Mouse (Mus musculus): ENCODE results near the gene Exoc4. TPM values are rescaled to one million over a fixed set of nuclear protein-coding genes. Genes with fewer than 3 reads are reported as not detected.
A peak's percentile ranks its signal among the peaks of the same experiment; 100 is the strongest.

Gene Exoc4
- polyA plus RNA-seq, 1 experiment from 2014 or later, result 70.0 TPM

DNA sequence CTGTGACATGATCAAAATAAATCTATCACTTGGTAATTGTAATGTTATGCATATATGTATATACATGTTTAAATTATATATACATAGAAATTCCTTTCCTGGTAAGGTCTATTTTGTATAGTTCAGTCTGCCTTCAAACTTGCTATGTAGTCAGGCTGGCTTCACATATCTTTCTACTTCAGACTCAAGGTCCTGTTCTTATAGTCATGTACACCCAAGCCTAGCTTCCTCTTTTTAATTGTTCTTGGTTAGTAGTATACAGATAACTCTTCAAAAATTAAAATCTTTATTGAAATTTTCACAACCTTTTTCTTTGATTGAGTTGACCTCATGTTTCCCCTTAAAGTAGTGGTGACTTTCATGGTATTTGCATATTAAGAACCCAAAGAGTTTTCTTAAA, 176.1 kb downstream of the Exoc4 start:
- no peak for ATAC-seq
- no peak overlapping the region for H3K27ac ChIP-seq (ENCODE audit: low read length)
- no peaks in the 10 kb centered on the region for H3K27me3 ChIP-seq (replicated peaks; ENCODE audit: control insufficient read depth, insufficient read depth, low read length)
- H3K4me3 ChIP-seq (replicated peaks; ENCODE audit: low read length), result no peak overlapping the region
- no peak overlapping the region for H3K4me2 ChIP-seq (ENCODE audit: low read length)
- H3K9me3 ChIP-seq (ENCODE audit: control insufficient read depth, low read length), result no peaks in the 10 kb centered on the region
- no peaks in the 10 kb centered on the region for H3K36me3 ChIP-seq (ENCODE audit: control insufficient read depth, insufficient read depth)
- H3K9ac ChIP-seq (replicated peaks; ENCODE audit: low read depth, low read length), result no peak overlapping the region
- no peaks in the 10 kb centered on the region; the same call in 1 of the 2 replicates for H3K4me1 ChIP-seq (replicated peaks; ENCODE audit: control insufficient read depth, insufficient read depth, low read length)

DNA sequence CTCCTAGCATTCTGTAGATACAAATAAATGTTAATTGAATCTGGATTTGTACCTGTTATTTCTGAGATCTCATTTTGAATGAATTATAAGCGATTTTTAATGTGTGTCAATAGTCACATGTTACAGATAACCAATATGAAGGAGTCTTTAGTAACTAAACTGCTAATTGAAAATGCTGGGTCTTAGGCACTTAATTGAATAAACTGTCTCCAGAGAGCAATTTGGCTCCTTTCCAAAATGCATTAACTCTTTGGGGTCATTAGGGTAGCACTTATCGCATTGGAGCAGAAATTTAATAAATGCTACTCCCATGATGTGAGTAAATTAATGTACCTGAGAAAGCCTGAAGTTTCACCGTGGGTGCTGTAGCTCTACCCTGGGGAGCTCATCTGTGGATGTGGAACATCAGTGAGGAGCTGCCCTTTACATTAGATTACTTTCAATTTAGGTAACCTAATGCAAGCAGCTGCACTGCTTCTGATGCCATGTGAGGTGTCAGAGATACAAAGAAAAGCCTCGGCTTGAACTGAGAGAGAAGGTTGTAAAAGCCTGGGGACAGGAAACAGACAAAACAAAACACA, 182.4 kb downstream of the Exoc4 start:
- Histone ChIP-seq H3K27ac (ENCODE audit: low read length) (no peak overlapping the region; the same call in 1 of the 2 replicates), H3K4me2 (ENCODE audit: low read length) (no peak overlapping the region)
- WGBS, result 17% methylated on average over 4 of the region's 4 CpGs

GRCm38 (mm10) chr6:33440508-33440907, 191.6 kb downstream of the Exoc4 start:
- Histone ChIP-seq H3K36me3 (ENCODE audit: control insufficient read depth, insufficient read depth) (0 out of 2 replicates have a peak, but pooled peaks cover 3% of the 10 kb centered on the region), H3K9ac (replicated peaks; ENCODE audit: low read depth, low read length) (no peak overlapping the region), H3K4me2 (ENCODE audit: low read length) (no peak overlapping the region), H3K9me3 (ENCODE audit: control insufficient read depth, low read length) (no peaks in the 10 kb centered on the region), H3K27me3 (replicated peaks; ENCODE audit: control insufficient read depth, insufficient read depth, low read length) (no peaks in the 10 kb centered on the region), H3K4me3 (replicated peaks; ENCODE audit: low read length) (no peak overlapping the region), H3K27ac (ENCODE audit: low read length) (no peak overlapping the region), H3K4me1 (replicated peaks; ENCODE audit: control insufficient read depth, insufficient read depth, low read length) (no peaks in the 10 kb centered on the region)
- WGBS, result 24% methylated on average over 1 of the region's 1 CpGs
- no peak for ATAC-seq

More for the DNA sequence above, 182.4 kb downstream of the Exoc4 start:
- Histone ChIP-seq H3K36me3 (ENCODE audit: control insufficient read depth, insufficient read depth) (no peaks in the 10 kb centered on the region), H3K4me1 (replicated peaks; ENCODE audit: control insufficient read depth, insufficient read depth, low read length) (peaks cover 6% of the 10 kb centered on the region), H3K9me3 (ENCODE audit: control insufficient read depth, low read length) (no peaks in the 10 kb centered on the region), H3K27me3 (replicated peaks; ENCODE audit: control insufficient read depth, insufficient read depth, low read length) (no peaks in the 10 kb centered on the region), H3K4me3 (replicated peaks; ENCODE audit: low read length) (no peak overlapping the region), H3K9ac (replicated peaks; ENCODE audit: low read depth, low read length) (no peak overlapping the region)
- no peak for ATAC-seq

GRCm38 (mm10) chr6:33453810-33454209, 204.9 kb downstream of the Exoc4 start:
- Histone ChIP-seq H3K4me2 (ENCODE audit: low read length) (no peak overlapping the region), H3K4me1 (replicated peaks; ENCODE audit: control insufficient read depth, insufficient read depth, low read length) (peaks cover 21% of the 10 kb centered on the region), H3K9ac (replicated peaks; ENCODE audit: low read depth, low read length) (no peak overlapping the region), H3K9me3 (ENCODE audit: control insufficient read depth, low read length) (no peaks in the 10 kb centered on the region), H3K27me3 (replicated peaks; ENCODE audit: control insufficient read depth, insufficient read depth, low read length) (no peaks in the 10 kb centered on the region), H3K27ac (ENCODE audit: low read length) (peak overlapping the region; percentile 78; the same call in 1 of the 2 replicates), H3K4me3 (replicated peaks; ENCODE audit: low read length) (no peak overlapping the region), H3K36me3 (ENCODE audit: control insufficient read depth, insufficient read depth) (no peaks in the 10 kb centered on the region)
- 64% methylated on average over 2 of the region's 2 CpGs for WGBS
- no peak for ATAC-seq

DNA sequence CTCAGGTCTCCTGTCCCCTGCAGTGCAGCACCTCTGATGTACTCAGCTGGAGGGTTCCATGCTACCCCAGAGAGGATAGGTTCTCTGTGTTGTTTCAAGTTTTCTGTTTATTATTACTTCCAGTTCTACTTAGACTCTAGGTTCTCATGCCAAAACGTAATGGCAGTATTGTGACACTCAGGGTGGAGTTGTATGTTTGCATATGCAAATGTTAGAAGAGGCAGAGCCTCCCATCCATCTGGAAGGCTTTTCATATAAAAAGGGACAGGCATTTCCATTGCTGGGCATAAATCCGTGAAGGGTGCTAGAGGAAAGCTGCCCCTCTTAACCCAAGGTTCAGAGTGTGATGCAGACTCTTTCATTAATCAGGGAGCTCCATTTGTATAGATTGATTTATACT, 205.5 kb downstream of the Exoc4 start:
- H3K9me3 ChIP-seq (ENCODE audit: control insufficient read depth, low read length), result no peaks in the 10 kb centered on the region
- H3K27ac ChIP-seq (ENCODE audit: low read length), result peak overlapping the region; percentile 78
- WGBS, result 19% methylated on average over 2 of the region's 2 CpGs
- H3K36me3 ChIP-seq (ENCODE audit: control insufficient read depth, insufficient read depth), result no peaks in the 10 kb centered on the region
- ATAC-seq, result peak; percentile 72
- peaks cover 21% of the 10 kb centered on the region for H3K4me1 ChIP-seq (replicated peaks; ENCODE audit: control insufficient read depth, insufficient read depth, low read length)
- no peak overlapping the region for H3K9ac ChIP-seq (replicated peaks; ENCODE audit: low read depth, low read length)
- H3K4me3 ChIP-seq (replicated peaks; ENCODE audit: low read length), result no peak overlapping the region
- no peak overlapping the region for H3K4me2 ChIP-seq (ENCODE audit: low read length)
- no peaks in the 10 kb centered on the region for H3K27me3 ChIP-seq (replicated peaks; ENCODE audit: control insufficient read depth, insufficient read depth, low read length)

DNA sequence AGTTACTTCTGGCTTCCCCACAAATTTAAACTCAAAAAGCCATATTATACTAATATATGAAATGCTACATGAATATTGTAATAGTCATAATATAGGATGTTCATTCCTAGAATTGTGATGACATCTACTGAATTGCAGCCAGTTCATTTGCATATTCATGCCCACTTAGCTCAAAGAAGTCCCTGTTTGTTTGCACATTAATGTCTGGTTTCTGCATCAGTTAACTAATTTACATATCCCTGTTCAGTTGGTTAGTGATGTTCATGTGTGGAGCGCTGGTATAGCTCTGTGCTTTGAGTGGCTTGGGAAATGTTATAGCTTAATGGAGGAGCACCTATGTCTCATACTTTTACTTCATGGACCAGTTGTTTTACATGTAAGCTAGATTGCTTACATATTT, 206.4 kb downstream of the Exoc4 start:
- no peaks in the 10 kb centered on the region for H3K9me3 ChIP-seq (ENCODE audit: control insufficient read depth, low read length)
- no peak overlapping the region for H3K4me2 ChIP-seq (ENCODE audit: low read length)
- H3K4me1 ChIP-seq (replicated peaks; ENCODE audit: control insufficient read depth, insufficient read depth, low read length), result peaks cover 21% of the 10 kb centered on the region
- no peak overlapping the region for H3K4me3 ChIP-seq (replicated peaks; ENCODE audit: low read length)
- H3K36me3 ChIP-seq (ENCODE audit: control insufficient read depth, insufficient read depth), result no peaks in the 10 kb centered on the region
- 23% methylated on average over 1 of the region's 1 CpGs for whole genome bisulfite sequencing
- H3K27me3 ChIP-seq (replicated peaks; ENCODE audit: control insufficient read depth, insufficient read depth, low read length), result no peaks in the 10 kb centered on the region
- peak; percentile 84 for ATAC-seq
- no peak overlapping the region for H3K9ac ChIP-seq (replicated peaks; ENCODE audit: low read depth, low read length)
- no peak overlapping the region for H3K27ac ChIP-seq (ENCODE audit: low read length)

GRCm38 (mm10) chr6:33464862-33465261, 216.0 kb downstream of the Exoc4 start:
- peak overlapping the region; percentile 74 for H3K27ac ChIP-seq (ENCODE audit: low read length)
- H3K4me3 ChIP-seq (replicated peaks; ENCODE audit: low read length), result no peak overlapping the region
- H3K9me3 ChIP-seq (ENCODE audit: control insufficient read depth, low read length), result no peaks in the 10 kb centered on the region
- H3K36me3 ChIP-seq (ENCODE audit: control insufficient read depth, insufficient read depth), result no peaks in the 10 kb centered on the region
- ATAC-seq, result no peak
- H3K4me2 ChIP-seq (ENCODE audit: low read length), result no peak overlapping the region
- 29% methylated on average over 3 of the region's 3 CpGs for WGBS
- H3K4me1 ChIP-seq (replicated peaks; ENCODE audit: control insufficient read depth, insufficient read depth, low read length), result peaks cover 14% of the 10 kb centered on the region
- no peak overlapping the region for H3K9ac ChIP-seq (replicated peaks; ENCODE audit: low read depth, low read length)
- H3K27me3 ChIP-seq (replicated peaks; ENCODE audit: control insufficient read depth, insufficient read depth, low read length), result no peaks in the 10 kb centered on the region

GRCm38 (mm10) chr6:33465392-33465791, 216.5 kb downstream of the Exoc4 start:
- no peaks in the 10 kb centered on the region for H3K9me3 ChIP-seq (ENCODE audit: control insufficient read depth, low read length)
- 0 out of 2 replicates have a peak, but pooled peaks have one; percentile 38 for ATAC-seq
- H3K27ac ChIP-seq (ENCODE audit: low read length), result peak overlapping the region; percentile 74
- 11% methylated on average over 3 of the region's 3 CpGs for WGBS
- H3K9ac ChIP-seq (replicated peaks; ENCODE audit: low read depth, low read length), result no peak overlapping the region
- no peak overlapping the region for H3K4me2 ChIP-seq (ENCODE audit: low read length)
- no peaks in the 10 kb centered on the region for H3K27me3 ChIP-seq (replicated peaks; ENCODE audit: control insufficient read depth, insufficient read depth, low read length)
- no peaks in the 10 kb centered on the region for H3K36me3 ChIP-seq (ENCODE audit: control insufficient read depth, insufficient read depth)
- no peak overlapping the region for H3K4me3 ChIP-seq (replicated peaks; ENCODE audit: low read length)
- H3K4me1 ChIP-seq (replicated peaks; ENCODE audit: control insufficient read depth, insufficient read depth, low read length), result peaks cover 14% of the 10 kb centered on the region

GRCm38 (mm10) chr6:33466168-33466839, 217.4 kb downstream of the Exoc4 start:
- Histone ChIP-seq H3K36me3 (ENCODE audit: control insufficient read depth, insufficient read depth) (no peaks in the 10 kb centered on the region), H3K4me2 (ENCODE audit: low read length) (no peak overlapping the region), H3K4me1 (replicated peaks; ENCODE audit: control insufficient read depth, insufficient read depth, low read length) (peaks cover 14% of the 10 kb centered on the region), H3K27ac (ENCODE audit: low read length) (0 out of 2 replicates have a peak overlapping the region, but pooled peaks have one; percentile 18), H3K27me3 (replicated peaks; ENCODE audit: control insufficient read depth, insufficient read depth, low read length) (no peaks in the 10 kb centered on the region), H3K4me3 (replicated peaks; ENCODE audit: low read length) (no peak overlapping the region), H3K9me3 (ENCODE audit: control insufficient read depth, low read length) (peaks cover 2% of the 10 kb centered on the region; the same call in 1 of the 2 replicates), H3K9ac (replicated peaks; ENCODE audit: low read depth, low read length) (no peak overlapping the region)
- no peak for ATAC-seq
- WGBS, result 84% methylated on average over 5 of the region's 5 CpGs

Data from forebrain, embryonic 16.5 days (tissue).